Mouse (Mus musculus) left cerebral cortex, postnatal 25 days (tissue): ENCODE measurements around the gene 1810062G17Rik. TPM values are rescaled to one million over a fixed set of nuclear protein-coding genes. Genes with fewer than 3 reads are reported as not detected.

Source experiments
- DNase-seq, 2 experiments: peaks; one replicate each; pipeline ENCODE4 v3.0.0; 2022; ENCODE audit warnings: low spot score in 2 of 2, mixed read lengths in 1 of 2
- intact Hi-C: fragments of 180-260 bp; cut with DNase I; formaldehyde crosslinking; loops from one replicate; pipeline ENCODE4 v1.15.1; 2025
- total RNA-seq, 2 experiments: library from RNA; stranded (reverse); gene quantifications; 2 replicates each; pipeline ENCODE4 v1.2.3; 2021

The 1810062G17Rik gene
- total RNA-seq, 2 experiments from 2014 or later = not detected

- no peak for DNase-seq
- intact Hi-C loops = no loop called here
Observed at GRCm38 (mm10) chr3:36474421-36474820, 1.3 kb upstream of the 1810062G17Rik start.

- DNase-seq = peak; percentile 59 to 83
- intact Hi-C loops = no loop called here
Observed at GRCm38 (mm10) chr3:36474938-36475483, 726 bp upstream of the 1810062G17Rik start.

GRCm38 (mm10) chr3:36476261-36477155 lies 771 bp downstream of the 1810062G17Rik start:
- DNase-seq = no peak
- intact Hi-C loops = no loop called here

- DNase-seq = peak; percentile 28 to 91
- intact Hi-C loops = no loop called here
Observed at GRCm38 (mm10) chr3:36478776-36479175, 3.0 kb downstream of the 1810062G17Rik start.

GRCm38 (mm10) chr3:36480486-36480885 lies 4.7 kb downstream of the 1810062G17Rik start:
- intact Hi-C loops = no loop called here
- DNase-seq = no peak

- intact Hi-C loops = no loop called here
Observed at GRCm38 (mm10) chr3:36481776-36482193, 6.0 kb downstream of the 1810062G17Rik start.

GRCm38 (mm10) chr3:36482940-36483339 lies 7.2 kb downstream of the 1810062G17Rik start:
- DNase-seq = no peak
- intact Hi-C loops = no loop called here

More at GRCm38 (mm10) chr3:36481776-36482193, 6.0 kb downstream of the 1810062G17Rik start:
- DNase-seq = peak in 1 of 2 experiments; percentile 62

GRCm38 (mm10) chr3:36484292-36484691 lies 8.6 kb downstream of the 1810062G17Rik start:
- intact Hi-C loops = no loop called here
- peak in 1 of 2 experiments; percentile 82 for DNase-seq

- no peak for DNase-seq
- intact Hi-C loops = no loop called here
Observed at GRCm38 (mm10) chr3:36486176-36486575, 10.4 kb downstream of the 1810062G17Rik start.

GRCm38 (mm10) chr3:36486881-36487280 lies 11.1 kb downstream of the 1810062G17Rik start:
- intact Hi-C loops = no loop called here

GRCm38 (mm10) chr3:36488367-36488766 lies 12.6 kb downstream of the 1810062G17Rik start:
- intact Hi-C loops = no loop called here
- no peak for DNase-seq

More at GRCm38 (mm10) chr3:36486881-36487280, 11.1 kb downstream of the 1810062G17Rik start:
- peak in 1 of 2 experiments; percentile 65 for DNase-seq

- no peak for DNase-seq
- intact Hi-C loops = no loop called here
Observed at GRCm38 (mm10) chr3:36488899-36489589, 13.3 kb downstream of the 1810062G17Rik start.

GRCm38 (mm10) chr3:36489590-36489910 lies 13.8 kb downstream of the 1810062G17Rik start:
- no peak for DNase-seq
- intact Hi-C loops = no loop called here

- no peak for DNase-seq
- intact Hi-C loops = loop anchor here (10.0 kb wide), 1 partner anchor 107 kb away; no protein-coding TSS in a partner anchor
Observed at GRCm38 (mm10) chr3:36491535-36491934, 15.8 kb downstream of the 1810062G17Rik start.

- no peak for DNase-seq
- intact Hi-C loops = loop anchor here (10.0 kb wide), 1 partner anchor 108 kb away; no protein-coding TSS in a partner anchor
Observed at GRCm38 (mm10) chr3:36492716-36493391, 17.1 kb downstream of the 1810062G17Rik start.

- intact Hi-C loops = loop anchor here (2.0 to 10.0 kb wide), 3 partner anchors 47 to 313 kb away; no protein-coding TSS in a partner anchor
- peak in 1 of 2 experiments; percentile 37 for DNase-seq
Observed at GRCm38 (mm10) chr3:36493641-36494283, 18.0 kb downstream of the 1810062G17Rik start.

GRCm38 (mm10) chr3:36494613-36495012 lies 18.9 kb downstream of the 1810062G17Rik start:
- DNase-seq = no peak
- intact Hi-C loops = loop anchor here (2.0 to 10.0 kb wide), 3 partner anchors 48 to 314 kb away; no protein-coding TSS in a partner anchor

- peak; percentile 84 to 91 for DNase-seq
- intact Hi-C loops = loop anchor here (2.0 to 10.0 kb wide), 3 partner anchors 49 to 315 kb away; no protein-coding TSS in a partner anchor
Observed at GRCm38 (mm10) chr3:36495436-36495835, 19.7 kb downstream of the 1810062G17Rik start.

GRCm38 (mm10) chr3:36496273-36496672 lies 20.5 kb downstream of the 1810062G17Rik start:
- intact Hi-C loops = loop anchor here (1.0 to 10.0 kb wide), 2 partner anchors 111 to 286 kb away; no protein-coding TSS in a partner anchor
- DNase-seq = no peak
